Mouse (Mus musculus): ENCODE results near the gene Fan1. TPM values are rescaled to one million over a fixed set of nuclear protein-coding genes. Genes with fewer than 3 reads are reported as not detected.

Fan1 gene
- 6.3 and 7.5 TPM in 2 replicates for polyA plus RNA-seq (2015; fragmentation: Nextera tagmentation; extraction: Ambion mirVana)

GRCm38 (mm10) chr7:64373830-64374562 is at the start of gene Fan1:
Fan1 (minus strand) TSS chr7:64374095.
- ATAC-seq (ENCODE audit: insufficient read depth, low FRiP score, low read depth), result peak; percentile 94
- H3K36me3 ChIP-seq, result peaks cover 24% of the 10 kb centered on the region
- H3K4me1 ChIP-seq, result no peaks in the 10 kb centered on the region
- no peaks in the 10 kb centered on the region for H3K9me3 ChIP-seq
- H3K4me2 ChIP-seq, result peak within 1 kb of the TSS; percentile 62
- 3% methylated on average over 27 of the region's 27 CpGs for WGBS
- H3K27ac ChIP-seq, result peak within 1 kb of the TSS; percentile 99
- H3K4me3 ChIP-seq (replicated peaks), result peak within 1 kb of the TSS; percentile 71
- no peaks in the 10 kb centered on the region for H3K27me3 ChIP-seq (replicated peaks)
- peak within 1 kb of the TSS; percentile 61 for H3K9ac ChIP-seq

- WGBS, result 85% methylated on average over 8 of the region's 8 CpGs
- no peaks in the 10 kb centered on the region for H3K36me3 ChIP-seq
- no peaks in the 10 kb centered on the region for H3K4me1 ChIP-seq
- H3K9me3 ChIP-seq, result no peaks in the 10 kb centered on the region
- no peaks in the 10 kb centered on the region for H3K27me3 ChIP-seq (replicated peaks)
- ATAC-seq (ENCODE audit: insufficient read depth, low FRiP score, low read depth), result no peak
- H3K27ac ChIP-seq, result no peak overlapping the region
- H3K4me3 ChIP-seq (replicated peaks), result no peak overlapping the region
- H3K4me2 ChIP-seq, result no peak overlapping the region
- no peak overlapping the region for H3K9ac ChIP-seq
These were observed 30.1 kb upstream of the Fan1 start for GRCm38 (mm10) chr7:64403989-64404388.

- H3K4me3 ChIP-seq (replicated peaks), result no peak overlapping the region
- H3K4me1 ChIP-seq, result no peaks in the 10 kb centered on the region
- no peak overlapping the region for H3K27ac ChIP-seq
- 92% methylated on average over 4 of the region's 4 CpGs for WGBS
- H3K4me2 ChIP-seq, result no peak overlapping the region
- no peaks in the 10 kb centered on the region for H3K27me3 ChIP-seq (replicated peaks)
- no peak for ATAC-seq (ENCODE audit: insufficient read depth, low FRiP score, low read depth)
- H3K9me3 ChIP-seq, result no peaks in the 10 kb centered on the region
- 0 out of 2 replicates have a peak, but pooled peaks cover 3% of the 10 kb centered on the region for H3K36me3 ChIP-seq
- H3K9ac ChIP-seq, result no peak overlapping the region
These were observed 28.6 kb upstream of the Fan1 start for GRCm38 (mm10) chr7:64402452-64402851.

- no peaks in the 10 kb centered on the region for H3K4me1 ChIP-seq
- 0 out of 2 replicates have a peak, but pooled peaks cover 3% of the 10 kb centered on the region for H3K36me3 ChIP-seq
- no peak overlapping the region for H3K27ac ChIP-seq
- no peaks in the 10 kb centered on the region for H3K9me3 ChIP-seq
- H3K4me2 ChIP-seq, result no peak overlapping the region
- ATAC-seq (ENCODE audit: insufficient read depth, low FRiP score, low read depth), result no peak
- H3K27me3 ChIP-seq (replicated peaks), result no peaks in the 10 kb centered on the region
- 93% methylated on average over 1 of the region's 1 CpGs for WGBS
- no peak overlapping the region for H3K9ac ChIP-seq
- H3K4me3 ChIP-seq (replicated peaks), result no peak overlapping the region
These were observed 26.8 kb upstream of the Fan1 start for GRCm38 (mm10) chr7:64400725-64401124.

GRCm38 (mm10) chr7:64392819-64393151 is 18.9 kb upstream of the Fan1 start:
- H3K27ac ChIP-seq, result peak overlapping the region; percentile 88
- WGBS, result 1% methylated on average over 15 of the region's 15 CpGs

GRCm38 (mm10) chr7:64392122-64392818 is 18.4 kb upstream of the Fan1 start, which contains the start of the genes Mphosph10 and Mcee:
Mphosph10 (minus strand) TSS chr7:64392268.
Mcee (plus strand) TSS chr7:64392607.
- Histone ChIP-seq H3K36me3 (peaks cover 6% of the 10 kb centered on the region), H3K27ac (peak within 1 kb of the TSS; percentile 88), H3K9me3 (no peaks in the 10 kb centered on the region), H3K4me2 (peak within 1 kb of the TSS; percentile 77), H3K27me3 (replicated peaks) (no peaks in the 10 kb centered on the region), H3K9ac (peak within 1 kb of the TSS; percentile 80), H3K4me1 (no peaks in the 10 kb centered on the region), H3K4me3 (replicated peaks) (peak within 1 kb of the TSS; percentile 79)
- under 1% methylated on average over 53 of the region's 54 CpGs for WGBS
- peak; percentile 99 for ATAC-seq (ENCODE audit: insufficient read depth, low FRiP score, low read depth)

More at GRCm38 (mm10) chr7:64392819-64393151, 18.9 kb upstream of the Fan1 start:
- peak overlapping the region; percentile 80 for H3K9ac ChIP-seq
- H3K9me3 ChIP-seq, result no peaks in the 10 kb centered on the region
- H3K36me3 ChIP-seq, result peaks cover 6% of the 10 kb centered on the region
- no peaks in the 10 kb centered on the region for H3K4me1 ChIP-seq
- H3K4me2 ChIP-seq, result peak overlapping the region; percentile 63
- ATAC-seq (ENCODE audit: insufficient read depth, low FRiP score, low read depth), result peak; percentile 61; the same call in 1 of the 2 replicates
- H3K4me3 ChIP-seq (replicated peaks), result peak overlapping the region; percentile 79
- H3K27me3 ChIP-seq (replicated peaks), result no peaks in the 10 kb centered on the region

GRCm38 (mm10) chr7:64391479-64391878 is 17.6 kb upstream of the Fan1 start:
- H3K27me3 ChIP-seq (replicated peaks), result no peaks in the 10 kb centered on the region
- peak overlapping the region; percentile 73 for H3K9ac ChIP-seq
- ATAC-seq (ENCODE audit: insufficient read depth, low FRiP score, low read depth), result no peak
- H3K27ac ChIP-seq, result peak overlapping the region; percentile 45; the same call in 1 of the 2 replicates
- H3K9me3 ChIP-seq, result no peaks in the 10 kb centered on the region
- peak overlapping the region; percentile 77 for H3K4me2 ChIP-seq
- no peaks in the 10 kb centered on the region for H3K4me1 ChIP-seq
- 4% methylated on average over 8 of the region's 8 CpGs for WGBS
- peak overlapping the region; percentile 79 for H3K4me3 ChIP-seq (replicated peaks)
- H3K36me3 ChIP-seq, result peaks cover 9% of the 10 kb centered on the region

GRCm38 (mm10) chr7:64373147-64373829 is 607 bp downstream of the Fan1 start:
- Histone ChIP-seq H3K36me3 (peaks cover 17% of the 10 kb centered on the region), H3K27ac (peak overlapping the region; percentile 99), H3K9ac (peak overlapping the region; percentile 61), H3K9me3 (no peaks in the 10 kb centered on the region), H3K27me3 (replicated peaks) (no peaks in the 10 kb centered on the region), H3K4me2 (peak overlapping the region; percentile 62), H3K4me3 (replicated peaks) (peak overlapping the region; percentile 71), H3K4me1 (no peaks in the 10 kb centered on the region)
- whole genome bisulfite sequencing, result 7% methylated on average over 18 of the region's 18 CpGs
- ATAC-seq (ENCODE audit: insufficient read depth, low FRiP score, low read depth), result no peak

- H3K27me3 ChIP-seq (replicated peaks), result no peaks in the 10 kb centered on the region
- no peak for ATAC-seq (ENCODE audit: insufficient read depth, low FRiP score, low read depth)
- H3K9me3 ChIP-seq, result no peaks in the 10 kb centered on the region
- H3K9ac ChIP-seq, result no peak overlapping the region
- 88% methylated on average over 23 of the region's 23 CpGs for WGBS
- no peaks in the 10 kb centered on the region for H3K4me1 ChIP-seq
- H3K27ac ChIP-seq, result no peak overlapping the region
- H3K36me3 ChIP-seq, result peaks cover 9% of the 10 kb centered on the region
- H3K4me2 ChIP-seq, result no peak overlapping the region
- H3K4me3 ChIP-seq (replicated peaks), result no peak overlapping the region
These were observed 1.7 kb downstream of the Fan1 start for GRCm38 (mm10) chr7:64371940-64372878.

GRCm38 (mm10) chr7:64369841-64370240 is 4.1 kb downstream of the Fan1 start:
- H3K4me1 ChIP-seq, result no peaks in the 10 kb centered on the region
- no peak overlapping the region for H3K27ac ChIP-seq
- H3K4me3 ChIP-seq (replicated peaks), result no peak overlapping the region
- H3K36me3 ChIP-seq, result 0 out of 2 replicates have a peak, but pooled peaks cover 7% of the 10 kb centered on the region
- H3K9me3 ChIP-seq, result no peaks in the 10 kb centered on the region
- no peaks in the 10 kb centered on the region for H3K27me3 ChIP-seq (replicated peaks)
- WGBS, result 93% methylated on average over 6 of the region's 6 CpGs
- H3K4me2 ChIP-seq, result no peak overlapping the region
- no peak for ATAC-seq (ENCODE audit: insufficient read depth, low FRiP score, low read depth)
- no peak overlapping the region for H3K9ac ChIP-seq

- Histone ChIP-seq H3K27ac (no peak overlapping the region), H3K4me1 (no peaks in the 10 kb centered on the region), H3K36me3 (peaks cover 11% of the 10 kb centered on the region; the same call in 1 of the 2 replicates), H3K9me3 (no peaks in the 10 kb centered on the region), H3K27me3 (replicated peaks) (no peaks in the 10 kb centered on the region), H3K9ac (no peak overlapping the region), H3K4me2 (no peak overlapping the region), H3K4me3 (replicated peaks) (no peak overlapping the region)
- WGBS, result 91% methylated on average over 5 of the region's 5 CpGs
- no peak for ATAC-seq (ENCODE audit: insufficient read depth, low FRiP score, low read depth)
These were observed 8.0 kb downstream of the Fan1 start for GRCm38 (mm10) chr7:64365863-64366262.
